Mouse (Mus musculus) lung, adult 2 months (tissue): Measurements from ENCODE around the gene Mettl8. TPM values are rescaled to one million over a fixed set of nuclear protein-coding genes. Genes with fewer than 3 reads are reported as not detected.
A peak's percentile ranks its signal among the peaks of the same experiment; 100 is the strongest.

Experiments
- DNase-seq: peaks from one replicate; pipeline ENCODE4 v3.0.0; 2022
- H3K4me1 ChIP-seq: fragments of 200-500 bp; 2 replicates; pipeline ENCODE4 v1.6.1; 2011; ENCODE audit warnings: low read length; ENCODE audit not compliant: control insufficient read depth, insufficient read depth
- H3K4me3 ChIP-seq: fragments of 200-500 bp; replicated peaks from 2 replicates; pipeline ENCODE3; 2011; ENCODE audit warnings: low read depth, mild to moderate bottlenecking, control low read depth, low read length; ENCODE audit errors: extremely low read depth
- CTCF ChIP-seq: fragments of 200-500 bp; IDR thresholded peaks from 2 replicates; pipeline ENCODE4 v1.5.1; 2011; ENCODE audit warnings: mild to moderate bottlenecking, low read length, control low read depth; ENCODE audit not compliant: insufficient read depth
- POLR2A ChIP-seq: fragments of 200-500 bp; IDR thresholded peaks from 2 replicates; pipeline ENCODE4 v1.6.1; 2011; ENCODE audit warnings: low read depth, mild to moderate bottlenecking, control low read depth, low read length, borderline replicate concordance; ENCODE audit errors: extremely low read depth
- WGBS: fragments of 180-500 bp; shearing (Covaris S2); methylation state at CpG from one replicate; pipeline ENCODE4 v1.1.7; 2018; 5-methylcytosine and 5-hydroxymethylcytosine counted together
- polyA plus RNA-seq: library from polyadenylated mRNA; depleted of rRNA; stranded (reverse); fragments of >200 nt; gene quantifications from 2 replicates; pipeline ENCODE4 v1.2.3, GENCODE M21; 2012; rRNA removed

Mettl8 gene
- 2.9 and 6.1 TPM in 2 replicates for polyA plus RNA-seq

GRCm38 (mm10) chr2:71055300-71056114, at the start of gene Mettl8, which contains the start of gene Dcaf17:
Gene Mettl8, minus strand, starts transcription at chr2:71055583.
Gene Dcaf17, plus strand, starts transcription at chr2:71055328.
- TF ChIP-seq CTCF (peak; percentile 13; the same call in 1 of the 2 replicates), POLR2A (peak; percentile 79; the same call in 1 of the 2 replicates)
- under 1% methylated on average over 57 of the region's 57 CpGs for WGBS
- Histone ChIP-seq H3K4me1 (no peaks in the 10 kb centered on the region; the same call in 1 of the 2 replicates), H3K4me3 (peak within 1 kb of the TSS; percentile 80)
- peak; percentile 88 for DNase-seq

DNA sequence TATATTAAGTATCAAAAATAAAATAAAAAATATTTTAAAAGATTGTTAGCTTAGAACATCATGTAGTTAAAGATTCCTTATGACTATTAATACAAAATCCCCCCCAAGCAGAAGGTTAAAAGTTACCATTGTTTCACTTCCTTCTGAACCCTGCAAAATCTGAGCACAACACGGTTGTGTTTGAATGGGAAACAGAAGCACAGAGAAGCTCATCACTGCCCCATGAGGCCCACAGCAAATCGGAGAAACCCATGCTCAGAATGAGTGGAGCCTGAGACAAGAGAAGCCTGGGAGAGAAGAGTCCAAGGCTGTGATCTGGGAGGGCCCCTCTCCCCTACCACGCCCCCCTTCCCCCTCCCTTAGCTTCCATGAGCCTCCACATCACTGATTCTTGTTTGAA, 49.3 kb upstream of the Mettl8 start:
- DNase-seq = no peak
- WGBS = 57% methylated on average over 3 of the region's 3 CpGs

GRCm38 (mm10) chr2:71103292-71103680, 47.9 kb upstream of the Mettl8 start:
- 69% methylated on average over 4 of the region's 4 CpGs for WGBS
- DNase-seq = no peak
- Histone ChIP-seq H3K4me3 (no peak overlapping the region), H3K4me1 (no peaks in the 10 kb centered on the region; the same call in 1 of the 2 replicates)
- TF ChIP-seq POLR2A = no peak
- TF ChIP-seq CTCF = no peak

More for the DNA sequence above, 49.3 kb upstream of the Mettl8 start:
- TF ChIP-seq CTCF = no peak
- H3K4me3 ChIP-seq = no peak overlapping the region
- H3K4me1 ChIP-seq = no peaks in the 10 kb centered on the region; the same call in 1 of the 2 replicates

- DNase-seq = no peak
- WGBS = 62% methylated on average over 10 of the region's 10 CpGs
- TF ChIP-seq CTCF (no peak), POLR2A (no peak)
- H3K4me1 ChIP-seq = no peaks in the 10 kb centered on the region; the same call in 1 of the 2 replicates
- H3K4me3 ChIP-seq = no peak overlapping the region
Measured at GRCm38 (mm10) chr2:71102621-71103291, 47.4 kb upstream of the Mettl8 start.

DNA sequence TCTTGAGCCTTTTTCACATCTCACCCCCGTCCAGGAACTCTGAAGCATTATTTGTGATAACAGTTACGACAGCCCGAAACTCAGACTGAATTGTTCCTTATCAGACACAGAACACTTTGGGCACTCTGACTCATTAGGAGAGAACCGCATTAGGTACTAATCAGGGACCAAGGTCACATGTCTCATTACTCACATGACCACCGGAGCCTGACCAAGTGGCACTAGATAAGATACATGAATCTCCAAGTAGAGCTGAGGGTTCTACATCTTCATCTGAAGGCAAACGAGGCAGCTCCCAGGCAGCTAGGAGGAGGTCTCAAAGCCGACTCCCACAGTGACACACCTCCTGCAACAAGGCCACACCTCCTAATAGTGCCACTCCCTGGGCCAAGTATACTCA, 40.8 kb upstream of the Mettl8 start:
- Histone ChIP-seq H3K4me1 (no peaks in the 10 kb centered on the region), H3K4me3 (no peak overlapping the region)
- TF ChIP-seq CTCF (no peak), POLR2A (no peak)
- 47% methylated on average over 7 of the region's 7 CpGs for WGBS
- DNase-seq = no peak

GRCm38 (mm10) chr2:71090660-71091445, 35.5 kb upstream of the Mettl8 start:
- H3K4me3 ChIP-seq = no peak overlapping the region
- no peaks in the 10 kb centered on the region; the same call in 1 of the 2 replicates for H3K4me1 ChIP-seq
- WGBS = 76% methylated on average over 4 of the region's 4 CpGs
- TF ChIP-seq CTCF (peak; percentile 17; the same call in 1 of the 2 replicates), POLR2A (no peak)
- no peak for DNase-seq

DNA sequence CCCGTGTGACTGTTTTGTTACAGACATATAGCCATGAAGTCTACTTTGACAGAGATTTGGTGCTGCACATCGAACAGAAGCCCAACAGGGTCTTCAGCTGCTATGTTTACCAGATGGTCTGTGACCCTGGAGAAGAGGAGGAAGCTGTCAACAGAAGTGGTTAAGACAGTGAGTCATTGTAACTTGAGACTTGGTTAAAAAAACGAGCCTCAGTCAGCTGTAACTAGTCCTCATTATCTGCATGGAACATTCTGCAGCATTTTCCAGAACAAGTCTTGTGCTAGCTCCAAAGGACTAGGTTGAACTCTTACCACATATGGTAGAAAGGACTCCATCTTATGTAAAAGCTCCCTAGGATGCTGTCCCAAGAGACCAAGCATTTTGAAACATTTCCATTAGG, 34.4 kb upstream of the Mettl8 start:
- no peak for TF ChIP-seq POLR2A
- no peak for TF ChIP-seq CTCF
- no peak overlapping the region for H3K4me3 ChIP-seq
- 55% methylated on average over 3 of the region's 3 CpGs for WGBS
- no peak for DNase-seq
- no peaks in the 10 kb centered on the region; the same call in 1 of the 2 replicates for H3K4me1 ChIP-seq

DNA sequence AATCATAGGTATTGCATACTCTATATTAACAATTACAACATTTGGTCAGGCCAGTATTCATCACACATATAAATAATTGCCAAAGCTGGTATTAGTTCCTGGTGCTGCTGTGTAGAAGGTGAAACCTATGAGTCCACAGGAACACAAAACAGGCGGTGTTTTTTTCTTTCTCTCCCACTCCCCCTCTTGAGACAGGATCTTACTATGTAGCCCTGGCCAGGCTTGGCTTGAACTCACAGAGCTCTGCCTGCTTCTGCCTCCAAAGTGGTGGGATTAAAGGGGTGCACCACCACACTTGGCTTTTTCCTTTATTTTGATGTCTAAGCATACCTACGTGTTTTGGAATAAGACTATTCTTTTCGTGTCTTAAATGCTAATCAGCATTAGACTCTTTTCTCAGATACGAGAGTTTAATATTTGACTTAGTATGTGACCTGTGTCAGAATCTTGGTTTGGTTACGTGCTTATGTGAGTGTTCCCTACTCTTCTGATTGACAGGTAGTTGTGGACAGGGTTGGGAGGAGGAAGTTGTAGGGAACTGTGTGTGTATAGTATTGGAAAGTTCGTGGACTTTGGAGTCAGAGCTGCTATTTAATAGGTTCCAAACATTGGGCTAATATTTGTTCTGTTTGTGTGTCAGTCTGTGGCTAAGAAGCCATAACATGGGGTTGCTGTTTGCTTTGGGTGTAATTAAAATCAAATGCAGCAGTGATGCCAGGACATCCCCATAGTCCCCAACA, 28.2 kb upstream of the Mettl8 start:
- H3K4me1 ChIP-seq = no peaks in the 10 kb centered on the region; the same call in 1 of the 2 replicates
- H3K4me3 ChIP-seq = no peak overlapping the region
- TF ChIP-seq CTCF (no peak), POLR2A (no peak)
- 91% methylated on average over 6 of the region's 6 CpGs for WGBS
- DNase-seq = no peak

- 83% methylated on average over 7 of the region's 7 CpGs for WGBS
Measured at GRCm38 (mm10) chr2:71082416-71082815, 27.0 kb upstream of the Mettl8 start.

More at GRCm38 (mm10) chr2:71082416-71082815, 27.0 kb upstream of the Mettl8 start:
- Histone ChIP-seq H3K4me3 (no peak overlapping the region), H3K4me1 (no peaks in the 10 kb centered on the region; the same call in 1 of the 2 replicates)
- TF ChIP-seq POLR2A (no peak), CTCF (no peak)
- DNase-seq = no peak
